ENCODE assay signal across 24 mouse cellular contexts in the genomic region with DNA sequence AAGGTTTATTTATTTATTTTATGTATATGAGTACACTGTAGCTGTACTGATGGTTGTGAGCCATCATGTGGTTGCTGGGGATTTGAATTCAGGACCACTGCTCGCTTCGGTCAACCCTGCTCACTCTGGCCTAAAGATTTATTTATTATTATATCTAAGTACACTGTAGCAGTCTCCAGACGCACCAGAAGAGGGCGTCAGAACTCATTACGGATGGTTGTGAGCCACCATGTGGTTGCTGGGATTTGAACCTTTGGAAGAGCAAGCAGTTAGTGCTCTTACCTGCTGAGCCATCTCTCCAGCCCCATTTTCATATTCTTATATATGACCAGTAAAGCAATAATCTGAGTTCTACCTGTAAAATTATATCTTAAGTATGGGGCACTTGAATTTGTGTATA. TPM values are rescaled to one million over a fixed set of nuclear protein-coding genes. Genes with fewer than 3 reads are reported as not detected.
"Had no signal": no experiment of that assay in that cellular context is flagged by ENCODE, and none has a peak within 500 bp of the region (broad histone marks: within the 10 kb centered on the region; RNA-seq: fewer than 3 reads in every experiment).

No protein-coding gene starts in this region.

RNA-seq across cellular contexts. Expression of a gene that starts 25.9 kb away (rescaled TPM):
- total RNA-seq: gastrocnemius, adult 18-20 months; gastrocnemius, adult 8-10 months; gastrocnemius, postnatal 14 days; gastrocnemius, postnatal 36 days; layer of hippocampus, adult 18-20 months; layer of hippocampus, postnatal 36 days; left cerebral cortex, postnatal 25 days; left cerebral cortex, postnatal 4 days; liver, adult 2 months had no signal
- polyA plus RNA-seq: heart, embryonic 10.5 days; hindbrain, embryonic 10.5 days; hindbrain, embryonic 12.5 days; hindbrain, embryonic 14.5 days; hindbrain, embryonic 16.5 days; intestine, embryonic 14.5 days; large intestine, adult 2 months; limb, embryonic 11.5 days; liver, embryonic 12.5 days had no signal

RNA-seq across cellular contexts. Expression of a gene that starts 39.7 kb away (rescaled TPM):
- total RNA-seq: gastrocnemius, adult 18-20 months; layer of hippocampus, adult 18-20 months; layer of hippocampus, postnatal 14 days; layer of hippocampus, postnatal 36 days; left cerebral cortex, adult 18-20 months; left cerebral cortex, postnatal 10 days had no signal
- polyA plus RNA-seq: heart, embryonic 10.5 days; heart, embryonic 12.5 days; heart, embryonic 14.5 days; hindbrain, embryonic 14.5 days; limb, embryonic 11.5 days; limb, embryonic 13.5 days had no signal
